Mouse (Mus musculus): ENCODE measurements around the gene Ugt1a8.
"Not testable (repeated sequence)": the region's sequence is repeated elsewhere in the genome, so short reads cannot be mapped to it uniquely, and the experiment has no call there.

The Ugt1a8 gene

DNA sequence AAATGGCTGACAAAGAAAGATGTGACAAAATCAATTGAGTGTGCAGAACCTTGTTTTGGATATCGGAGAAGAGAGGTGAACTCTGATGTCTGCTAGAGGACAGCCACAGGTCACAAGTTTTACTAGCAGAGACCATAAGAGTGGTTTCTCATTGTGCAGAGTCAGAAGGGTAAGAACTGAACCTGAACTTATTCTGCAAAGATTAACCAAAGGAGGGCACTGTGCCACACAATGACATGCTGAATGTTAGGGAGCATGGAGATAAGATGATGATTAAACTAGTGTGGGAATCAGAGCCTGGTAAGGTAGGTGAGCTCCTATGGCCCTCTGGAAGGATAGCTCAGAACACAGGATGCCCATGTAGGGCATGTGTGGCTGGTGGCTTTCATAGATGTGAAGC lies 108.1 kb downstream of the Ugt1a8 start:
- DNase-seq = no peak

DNA sequence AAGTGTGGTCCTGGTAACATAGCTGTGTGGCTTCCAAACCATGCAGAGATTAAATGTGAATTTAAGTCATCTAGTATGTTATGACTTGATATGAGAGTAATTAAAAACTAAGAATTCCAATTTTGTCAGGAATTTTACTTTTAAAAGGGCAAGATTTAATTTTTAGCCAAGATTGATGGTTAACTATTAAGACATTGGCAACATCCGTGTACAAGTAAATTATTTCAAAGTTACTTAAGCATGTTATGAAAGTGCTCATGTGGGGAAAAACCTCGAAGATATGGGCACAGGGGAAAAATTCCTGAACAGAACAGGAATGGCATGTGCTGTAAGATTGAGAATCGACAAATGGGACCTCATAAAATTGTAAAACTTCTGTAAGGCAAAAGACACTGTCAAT lies 109.8 kb downstream of the Ugt1a8 start:
- DNase-seq = no peak

GRCm38 (mm10) chr1:88199996-88200395 lies 112.4 kb downstream of the Ugt1a8 start:
- DNase-seq = no peak

- no peak for DNase-seq
Measured at GRCm38 (mm10) chr1:88200456-88200855, 112.8 kb downstream of the Ugt1a8 start, which contains the start of gene Ugt1a2. Gene Ugt1a2, plus strand, starts transcription at chr1:88200601.

- DNase-seq = peak; percentile 92
Measured at GRCm38 (mm10) chr1:88205294-88205922, 117.8 kb downstream of the Ugt1a8 start, which contains the start of gene Dnajb3. Gene Dnajb3, minus strand, starts transcription at chr1:88205782.

DNA sequence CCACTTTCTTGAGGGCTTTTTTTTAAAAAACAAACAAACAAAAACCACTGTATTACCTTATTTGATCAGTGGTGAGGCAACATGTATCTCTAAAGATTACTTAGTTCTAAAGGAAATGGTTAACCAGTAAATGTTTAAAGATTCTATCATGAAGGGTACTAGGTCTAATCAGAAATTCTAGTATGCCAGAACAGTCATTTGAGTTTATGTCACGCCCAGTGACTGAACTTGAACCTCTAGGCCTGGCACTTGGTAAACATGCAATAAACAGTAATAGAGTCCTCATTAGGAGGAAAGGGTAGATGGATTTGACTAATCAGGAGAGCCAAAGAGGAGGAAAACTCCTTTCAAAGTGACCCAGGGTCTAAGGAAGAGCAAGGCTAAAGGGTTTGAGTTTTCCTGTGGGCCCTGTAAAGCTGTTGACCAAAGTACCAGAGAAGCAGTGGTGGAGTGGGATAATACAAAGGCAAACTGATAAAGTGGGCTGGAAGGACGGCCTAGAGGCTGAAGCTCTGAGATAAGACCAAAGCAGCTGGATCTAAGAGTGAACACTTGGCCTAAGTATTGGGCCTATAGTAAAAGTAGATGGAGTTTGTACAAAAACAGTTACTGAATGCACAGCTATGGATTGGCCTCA lies 119.3 kb downstream of the Ugt1a8 start:
- peak; percentile 71 for DNase-seq

DNA sequence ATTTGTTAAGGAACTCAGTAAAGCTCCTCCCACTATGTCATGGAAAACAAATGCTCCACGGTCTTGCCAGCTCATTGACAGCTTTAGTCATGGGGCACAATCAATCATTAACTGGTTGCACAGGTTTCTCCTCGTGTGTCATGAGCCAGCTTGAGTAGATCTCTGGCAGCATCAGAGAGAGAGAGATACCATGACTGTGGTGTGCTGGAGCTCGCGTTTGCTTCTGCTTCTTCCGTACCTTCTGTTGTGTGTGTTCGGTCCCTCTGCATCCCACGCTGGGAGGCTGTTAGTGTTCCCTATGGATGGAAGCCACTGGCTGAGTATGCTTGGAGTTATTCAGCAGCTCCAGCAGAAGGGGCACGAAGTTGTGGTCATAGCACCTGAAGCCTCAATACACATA lies 124.2 kb downstream of the Ugt1a8 start, which contains the start of gene Ugt1a1:
Gene Ugt1a1, plus strand, starts transcription at position 148 of the 400 bp plus-strand sequence.
- peak; percentile 14 for DNase-seq

DNA sequence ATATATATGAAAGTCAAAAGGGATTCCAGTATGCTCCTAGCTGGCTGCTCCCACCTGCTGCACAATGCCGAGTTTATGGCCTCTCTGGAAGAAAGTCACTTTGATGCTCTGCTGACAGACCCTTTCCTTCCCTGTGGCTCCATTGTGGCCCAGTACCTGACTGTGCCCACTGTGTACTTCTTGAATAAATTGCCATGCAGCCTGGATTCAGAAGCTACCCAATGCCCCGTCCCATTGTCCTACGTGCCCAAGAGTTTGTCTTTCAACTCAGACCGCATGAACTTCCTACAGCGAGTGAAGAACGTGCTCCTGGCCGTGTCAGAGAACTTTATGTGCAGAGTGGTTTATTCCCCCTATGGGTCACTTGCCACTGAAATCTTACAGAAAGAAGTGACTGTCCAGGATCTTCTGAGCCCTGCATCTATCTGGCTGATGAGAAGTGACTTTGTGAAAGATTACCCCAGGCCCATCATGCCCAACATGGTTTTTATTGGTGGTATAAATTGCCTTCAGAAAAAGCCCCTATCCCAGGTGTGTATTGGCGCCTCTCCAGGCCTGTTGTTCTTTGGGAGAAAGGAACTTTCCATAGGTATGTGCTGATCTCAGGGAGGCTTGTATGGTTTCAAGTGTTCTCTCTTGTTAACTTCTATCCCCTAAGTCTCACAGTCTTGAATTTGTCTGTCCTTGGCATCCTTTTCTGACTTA lies 124.9 kb downstream of the Ugt1a8 start:
- DNase-seq = no peak

DNA sequence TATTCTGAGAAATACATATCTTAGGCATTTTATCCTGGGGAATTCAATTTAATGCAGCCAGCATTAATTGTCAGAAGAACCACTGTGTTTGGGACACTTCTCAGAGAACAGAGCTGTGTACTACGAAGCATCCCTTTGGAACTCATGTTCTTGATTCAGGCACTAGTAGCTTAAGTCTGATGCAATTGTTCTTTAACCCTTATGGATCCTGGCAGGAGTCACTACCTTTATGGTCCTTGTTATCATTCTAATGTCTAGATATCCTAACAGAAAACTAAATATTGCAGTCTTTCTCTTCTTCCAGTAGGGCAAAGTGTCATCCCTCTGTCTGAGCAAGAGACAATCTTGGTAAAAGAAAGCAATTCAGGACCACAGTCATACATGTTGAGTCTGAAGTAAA lies 125.4 kb downstream of the Ugt1a8 start:
- no peak for DNase-seq

GRCm38 (mm10) chr1:88213766-88214461 lies 126.3 kb downstream of the Ugt1a8 start:
- DNase-seq = peak; percentile 14

GRCm38 (mm10) chr1:88214462-88214952 lies 126.9 kb downstream of the Ugt1a8 start:
- DNase-seq = no peak

- peak; percentile 17 for DNase-seq
Measured at GRCm38 (mm10) chr1:88215466-88216380, 128.1 kb downstream of the Ugt1a8 start.

DNA sequence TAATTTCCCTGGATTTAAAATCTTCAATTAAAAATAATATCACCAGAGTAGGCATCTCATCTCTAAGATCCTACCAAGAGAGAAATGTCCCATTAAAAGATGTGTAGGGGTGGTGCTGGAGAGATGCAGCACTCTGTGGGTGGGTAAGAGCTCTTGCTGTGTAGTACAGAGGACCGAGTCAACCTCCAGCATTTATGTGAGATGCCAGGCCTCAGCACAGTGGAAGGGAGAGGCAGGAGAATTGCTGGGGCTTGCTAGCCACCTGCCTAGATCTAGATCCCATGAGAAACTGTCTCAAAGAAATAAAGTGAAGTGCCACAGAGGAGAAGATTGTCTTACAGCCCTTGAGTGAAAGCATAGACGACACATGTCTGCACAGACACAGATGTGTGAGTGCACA lies 128.9 kb downstream of the Ugt1a8 start:
- no peak for DNase-seq

- no peak for DNase-seq
Measured at GRCm38 (mm10) chr1:88217144-88217543, 129.5 kb downstream of the Ugt1a8 start.

DNA sequence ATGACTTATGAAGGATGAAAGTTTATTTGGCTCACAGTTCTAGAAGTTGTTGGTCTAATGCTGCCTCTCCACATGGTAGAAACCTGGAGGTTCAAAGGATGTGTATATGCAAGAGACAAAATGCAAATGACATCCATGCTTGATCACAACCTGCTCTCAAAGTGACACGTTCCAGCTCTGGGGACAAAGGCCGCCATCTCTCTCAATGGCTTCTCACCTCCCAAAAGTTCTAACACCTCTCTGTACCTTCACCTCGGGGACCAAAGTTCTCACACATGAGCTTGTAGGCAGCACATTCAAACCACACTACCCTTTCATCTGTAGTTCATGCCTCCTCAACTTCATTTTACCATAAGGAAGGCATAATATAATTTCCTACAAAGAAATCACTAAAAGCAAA lies 130.0 kb downstream of the Ugt1a8 start:
- no peak for DNase-seq

GRCm38 (mm10) chr1:88218051-88218450 lies 130.4 kb downstream of the Ugt1a8 start:
- DNase-seq = no peak

GRCm38 (mm10) chr1:88218591-88218990 lies 131.0 kb downstream of the Ugt1a8 start:
- no peak for DNase-seq

DNA sequence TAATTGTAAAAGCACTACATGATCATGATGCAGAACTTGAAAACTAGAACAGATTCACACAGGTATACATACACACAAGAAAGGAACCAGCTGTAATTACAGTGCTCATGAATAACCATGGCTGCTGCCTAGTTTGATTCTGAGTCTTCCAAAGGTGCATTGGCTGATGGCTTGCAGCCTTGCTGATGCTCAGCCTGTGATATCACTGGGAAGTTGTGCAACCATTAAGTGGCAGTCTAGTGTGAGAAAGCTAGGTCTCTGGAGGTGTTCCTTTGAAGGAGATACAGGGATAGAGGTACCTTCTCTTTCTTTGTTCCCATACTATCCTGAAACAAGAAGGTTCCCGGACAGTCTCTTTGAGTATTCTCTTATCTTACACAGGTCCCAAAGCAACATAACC lies 131.4 kb downstream of the Ugt1a8 start:
- no peak for DNase-seq

DNA sequence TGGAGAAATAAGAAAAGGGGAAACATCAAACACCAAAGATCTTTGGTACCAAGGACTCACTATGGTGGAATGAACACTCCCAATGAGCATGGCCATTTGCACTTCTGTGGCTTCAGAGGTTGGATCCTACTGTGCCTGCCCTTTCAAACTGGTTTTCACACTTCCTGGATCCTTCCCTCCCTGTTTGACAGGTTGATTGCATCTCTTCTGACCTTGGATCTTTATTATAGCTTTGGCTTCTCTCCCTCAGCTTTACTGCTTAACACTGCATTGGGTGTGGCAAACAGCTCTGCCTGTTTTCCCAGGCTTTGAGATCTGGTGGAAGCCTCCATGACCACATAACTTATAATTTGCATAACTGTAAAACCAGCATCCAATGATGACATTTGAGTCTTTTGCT lies 132.7 kb downstream of the Ugt1a8 start:
- no peak for DNase-seq

DNA sequence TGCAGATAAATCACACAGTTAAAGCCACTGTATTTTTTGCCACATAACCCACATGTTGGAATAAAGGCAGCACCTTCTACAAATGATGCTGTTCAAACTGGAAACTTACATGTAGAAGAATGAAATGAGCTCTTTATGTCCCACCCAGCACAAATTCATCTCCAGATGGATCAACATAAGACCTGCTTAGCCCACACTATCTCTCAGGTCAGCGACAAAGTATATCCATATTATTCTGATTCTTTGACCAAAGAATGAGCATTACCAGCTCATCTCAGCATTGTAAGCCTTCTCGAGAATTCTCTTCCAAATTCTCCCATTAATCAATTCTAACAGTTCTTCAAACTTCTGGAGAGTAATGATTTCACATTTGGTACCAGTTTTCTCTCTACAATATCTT lies 134.6 kb downstream of the Ugt1a8 start:
- no peak for DNase-seq

DNA sequence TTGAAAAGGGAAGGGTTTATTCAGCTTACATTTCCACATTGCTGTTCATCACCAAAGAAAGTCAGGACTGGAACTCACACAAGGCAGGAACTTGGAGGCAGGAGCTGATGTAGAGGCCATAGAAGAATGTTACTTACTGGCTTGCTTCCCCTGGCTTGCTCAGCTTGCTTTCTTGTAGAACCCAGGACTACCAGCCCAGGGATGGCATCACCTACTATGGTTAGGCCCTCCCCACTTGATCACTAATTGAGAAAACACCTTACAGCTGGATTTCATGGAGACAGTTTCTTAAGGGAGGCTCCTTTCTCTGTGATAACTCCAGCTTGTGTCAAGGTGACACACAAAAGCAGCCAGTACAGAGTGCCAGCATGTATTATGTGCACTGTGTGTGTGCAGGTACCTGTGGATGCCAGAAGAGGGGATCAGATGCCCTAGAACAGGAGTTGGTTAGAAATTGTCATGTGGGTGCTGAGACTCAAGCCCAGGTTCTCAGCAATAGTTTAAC lies 135.4 kb downstream of the Ugt1a8 start:
- DNase-seq = not testable (repeated sequence)

DNA sequence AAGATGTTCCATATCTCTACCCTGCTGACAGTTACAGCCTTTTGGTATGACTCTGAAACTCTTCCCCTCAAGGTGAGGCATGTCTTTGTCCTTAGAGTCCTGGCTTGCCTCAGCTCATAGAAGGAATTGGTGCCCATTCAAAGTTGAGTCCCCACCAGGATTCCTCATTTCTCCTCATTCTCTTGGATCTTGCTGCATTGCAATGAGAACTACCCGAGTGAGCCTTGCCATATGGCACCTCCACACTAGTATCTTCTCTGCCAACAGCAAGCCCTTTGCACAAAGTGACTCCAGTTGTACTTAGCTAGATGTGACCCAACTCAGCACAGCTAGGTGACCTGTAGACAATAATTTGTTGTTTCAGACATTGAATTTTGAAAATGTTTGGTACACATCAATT lies 136.0 kb downstream of the Ugt1a8 start:
- no peak for DNase-seq

Measured in liver (tissue).